Mouse (Mus musculus) gastrocnemius, adult 2 months (tissue): ENCODE data around the gene Gm12830. TPM values are rescaled to one million over a fixed set of nuclear protein-coding genes. Genes with fewer than 3 reads are reported as not detected.

Source experiments
- DNase-seq: peaks from one replicate; pipeline ENCODE4 v3.0.0; 2022
- H3K27ac ChIP-seq: fragments of 200-600 bp; 2 replicates; pipeline ENCODE4 v1.8.1; 2022; ENCODE audit warnings: mild to moderate bottlenecking
- H3K4me3 ChIP-seq: fragments of 200-600 bp; 2 replicates; pipeline ENCODE4 v1.8.1; 2022; ENCODE audit warnings: mild to moderate bottlenecking, moderate library complexity
- CTCF ChIP-seq: fragments of 200-600 bp; IDR thresholded peaks from 2 replicates; pipeline ENCODE4 v1.8.1; 2022; ENCODE audit warnings: antibody characterized with exemption, mild to moderate bottlenecking, moderate library complexity
- intact Hi-C: fragments of 180-260 bp; cut with DNase I; formaldehyde crosslinking; loops from one replicate; pipeline ENCODE4 v1.15.1; 2025
- total RNA-seq, 2 experiments: library from RNA; stranded (reverse); gene quantifications; 2 replicates each; pipeline ENCODE4 v1.2.3; 2021

Gene Gm12830
- total RNA-seq, 2 experiments from 2014 or later = not detected

GRCm38 (mm10) chr4:114869765-114870490, 48.4 kb downstream of the Gm12830 start:
- no peak overlapping the region for H3K4me3 ChIP-seq
- H3K27ac ChIP-seq = no peak overlapping the region
- no peak for TF ChIP-seq CTCF
- no peak for DNase-seq
- intact Hi-C loops = no loop called here

GRCm38 (mm10) chr4:114876441-114876972, 55.0 kb downstream of the Gm12830 start:
- DNase-seq = no peak
- TF ChIP-seq CTCF = no peak
- no peak overlapping the region for H3K4me3 ChIP-seq
- no peak overlapping the region for H3K27ac ChIP-seq
- intact Hi-C loops = no loop called here

- no peak for DNase-seq
- TF ChIP-seq CTCF = no peak
- intact Hi-C loops = no loop called here
- Histone ChIP-seq H3K4me3 (no peak overlapping the region), H3K27ac (no peak overlapping the region)
These were observed 60.7 kb downstream of the Gm12830 start for GRCm38 (mm10) chr4:114882232-114882631.

GRCm38 (mm10) chr4:114897853-114898252, 76.3 kb downstream of the Gm12830 start:
- H3K27ac ChIP-seq = no peak overlapping the region
- TF ChIP-seq CTCF = peak; percentile 35; the same call in 1 of the 2 replicates
- no peak for DNase-seq
- H3K4me3 ChIP-seq = no peak overlapping the region
- intact Hi-C loops = no loop called here

GRCm38 (mm10) chr4:114899885-114900284, 78.4 kb downstream of the Gm12830 start:
- H3K27ac ChIP-seq = no peak overlapping the region
- intact Hi-C loops = loop anchor here (10.0 kb wide), 1 partner anchor 155 kb away; the partner anchor contains the start of gene Tal1
- no peak for DNase-seq
- no peak for TF ChIP-seq CTCF
- H3K4me3 ChIP-seq = no peak overlapping the region

- Histone ChIP-seq H3K27ac (no peak overlapping the region), H3K4me3 (no peak overlapping the region)
- TF ChIP-seq CTCF = no peak
- DNase-seq = no peak
- intact Hi-C loops = loop anchor here (10.0 kb wide), 1 partner anchor 154 kb away; the partner anchor contains the start of gene Tal1
These were observed 79.5 kb downstream of the Gm12830 start for GRCm38 (mm10) chr4:114900866-114901642.

- no peak for TF ChIP-seq CTCF
- H3K4me3 ChIP-seq = peak overlapping the region; percentile 13
- intact Hi-C loops = loop anchor here (10.0 kb wide), 1 partner anchor 153 kb away; the partner anchor contains the start of gene Tal1
- no peak overlapping the region for H3K27ac ChIP-seq
- no peak for DNase-seq
These were observed 80.3 kb downstream of the Gm12830 start for GRCm38 (mm10) chr4:114901643-114902351.

GRCm38 (mm10) chr4:114902641-114903421, 81.3 kb downstream of the Gm12830 start:
- intact Hi-C loops = loop anchor here (10.0 kb wide), 1 partner anchor 152 kb away; the partner anchor contains the start of gene Tal1
- H3K27ac ChIP-seq = no peak overlapping the region
- no peak for TF ChIP-seq CTCF

GRCm38 (mm10) chr4:114903422-114903782, 81.9 kb downstream of the Gm12830 start:
- intact Hi-C loops = loop anchor here (10.0 kb wide), 1 partner anchor 151 kb away; the partner anchor contains the start of gene Tal1
- TF ChIP-seq CTCF = no peak
- no peak for DNase-seq
- Histone ChIP-seq H3K4me3 (no peak overlapping the region), H3K27ac (no peak overlapping the region)

More at GRCm38 (mm10) chr4:114902641-114903421, 81.3 kb downstream of the Gm12830 start:
- no peak overlapping the region; the same call in 1 of the 2 replicates for H3K4me3 ChIP-seq
- no peak for DNase-seq

GRCm38 (mm10) chr4:114905501-114905900, 84.0 kb downstream of the Gm12830 start:
- Histone ChIP-seq H3K27ac (no peak overlapping the region), H3K4me3 (no peak overlapping the region)
- TF ChIP-seq CTCF = no peak
- no peak for DNase-seq
- intact Hi-C loops = loop anchor here (10.0 kb wide), 1 partner anchor 149 kb away; the partner anchor contains the start of gene Tal1

Other genes with a start within 250 kb of the Gm12830 start
- under 1 TPM; 0.14 to 0.38 TPM for gene Foxd2, start 87.2 kb downstream of the Gm12830 start, total RNA-seq
- gene Foxe3, start 104.3 kb downstream of the Gm12830 start, total RNA-seq = not detected
- gene Cmpk1, start 165.5 kb downstream of the Gm12830 start, total RNA-seq = 10 to 100 TPM; 18.3 to 24.0 TPM
- gene Stil, start 178.4 kb downstream of the Gm12830 start, total RNA-seq = under 1 TPM; 0.06 to 0.13 TPM
- gene Tal1, start 234.7 kb downstream of the Gm12830 start, total RNA-seq = 1 to 10 TPM in 1 of 2 experiments, under 1 TPM in 1; 0.94 to 1.7 TPM